Mouse (Mus musculus): ENCODE data around the gene Sigmar1. TPM values are rescaled to one million over a fixed set of nuclear protein-coding genes. Genes with fewer than 3 reads are reported as not detected.
A peak's percentile ranks its signal among the peaks of the same experiment; 100 is the strongest.
"Not testable (repeated sequence)": the region's sequence is repeated elsewhere in the genome, so short reads cannot be mapped to it uniquely, and the experiment has no call there.

Gene Sigmar1
- polyA plus RNA-seq (2014; fragmentation: Nextera tagmentation; extraction: Ambion mirVana): 67.5 and 70.8 TPM in 2 replicates

GRCm38 (mm10) chr4:41755338-41756305 lies at the start of gene Sigmar1:
Gene Sigmar1, minus strand, starts transcription at chr4:41756157.
- H3K36me3 ChIP-seq (ENCODE audit: control insufficient read depth, insufficient read depth, low read length): no peaks in the 10 kb centered on the region
- no peaks in the 10 kb centered on the region for H3K9me3 ChIP-seq (ENCODE audit: control insufficient read depth, low read length)
- DNase-seq (ENCODE audit: low spot score, missing footprints) (peak; percentile 97), ATAC-seq (ENCODE audit: low FRiP score) (peak; percentile 77)
- H3K4me3 ChIP-seq (ENCODE audit: low read depth, low read length): peak within 1 kb of the TSS; percentile 69
- no peaks in the 10 kb centered on the region for H3K27me3 ChIP-seq (ENCODE audit: control insufficient read depth, insufficient read depth, low read length)
- under 1% methylated on average over 57 of the region's 57 CpGs for WGBS
- peak within 1 kb of the TSS; percentile 22; the same call in 1 of the 2 replicates for H3K27ac ChIP-seq (ENCODE audit: low read depth, low read length)
- peaks cover 10% of the 10 kb centered on the region for H3K4me1 ChIP-seq (ENCODE audit: control insufficient read depth, insufficient read depth, low read length)
- peak within 1 kb of the TSS; percentile 99 for H3K4me2 ChIP-seq
- peak within 1 kb of the TSS; percentile 70 for H3K9ac ChIP-seq (ENCODE audit: low read length)

GRCm38 (mm10) chr4:41783197-41783596 lies 27.2 kb upstream of the Sigmar1 start:
- H3K27me3 ChIP-seq (ENCODE audit: control insufficient read depth, insufficient read depth, low read length); H3K36me3 ChIP-seq (ENCODE audit: control insufficient read depth, insufficient read depth, low read length); H3K4me2 ChIP-seq; H3K4me1 ChIP-seq (ENCODE audit: control insufficient read depth, insufficient read depth, low read length); H3K9ac ChIP-seq (ENCODE audit: low read length); H3K9me3 ChIP-seq (ENCODE audit: control insufficient read depth, low read length); H3K27ac ChIP-seq (ENCODE audit: low read depth, low read length); ATAC-seq (ENCODE audit: low FRiP score); H3K4me3 ChIP-seq (ENCODE audit: low read depth, low read length): not testable (repeated sequence)
- peak; percentile 65 for DNase-seq (ENCODE audit: low spot score, missing footprints)
- 27% methylated on average over 3 of the region's 3 CpGs for WGBS

- WGBS: 29% methylated on average over 4 of the region's 4 CpGs
- ATAC-seq (ENCODE audit: low FRiP score): not testable (repeated sequence)
These were observed 26.8 kb upstream of the Sigmar1 start for GRCm38 (mm10) chr4:41782711-41783110.

GRCm38 (mm10) chr4:41781748-41782485 lies 26.0 kb upstream of the Sigmar1 start:
- H3K27ac ChIP-seq (ENCODE audit: low read depth, low read length); H3K9me3 ChIP-seq (ENCODE audit: control insufficient read depth, low read length); H3K4me1 ChIP-seq (ENCODE audit: control insufficient read depth, insufficient read depth, low read length); ATAC-seq (ENCODE audit: low FRiP score); H3K4me2 ChIP-seq; H3K36me3 ChIP-seq (ENCODE audit: control insufficient read depth, insufficient read depth, low read length); H3K4me3 ChIP-seq (ENCODE audit: low read depth, low read length); H3K27me3 ChIP-seq (ENCODE audit: control insufficient read depth, insufficient read depth, low read length): not testable (repeated sequence)
- 15% methylated on average over 16 of the region's 21 CpGs for WGBS
- H3K9ac ChIP-seq (ENCODE audit: low read length): 0 out of 2 replicates have a peak overlapping the region, but pooled peaks have one; percentile 12
- DNase-seq (ENCODE audit: low spot score, missing footprints): peak; percentile 68

More at GRCm38 (mm10) chr4:41782711-41783110, 26.8 kb upstream of the Sigmar1 start:
- H3K27ac ChIP-seq (ENCODE audit: low read depth, low read length); H3K9me3 ChIP-seq (ENCODE audit: control insufficient read depth, low read length); H3K4me2 ChIP-seq; H3K27me3 ChIP-seq (ENCODE audit: control insufficient read depth, insufficient read depth, low read length); H3K4me3 ChIP-seq (ENCODE audit: low read depth, low read length); H3K36me3 ChIP-seq (ENCODE audit: control insufficient read depth, insufficient read depth, low read length); H3K4me1 ChIP-seq (ENCODE audit: control insufficient read depth, insufficient read depth, low read length); H3K9ac ChIP-seq (ENCODE audit: low read length): not testable (repeated sequence)
- DNase-seq (ENCODE audit: low spot score, missing footprints): peak; percentile 89

- not testable (repeated sequence) for ATAC-seq (ENCODE audit: low FRiP score); H3K4me1 ChIP-seq (ENCODE audit: control insufficient read depth, insufficient read depth, low read length); H3K36me3 ChIP-seq (ENCODE audit: control insufficient read depth, insufficient read depth, low read length); H3K9ac ChIP-seq (ENCODE audit: low read length); DNase-seq (ENCODE audit: low spot score, missing footprints); H3K27ac ChIP-seq (ENCODE audit: low read depth, low read length); H3K4me3 ChIP-seq (ENCODE audit: low read depth, low read length); H3K4me2 ChIP-seq; H3K27me3 ChIP-seq (ENCODE audit: control insufficient read depth, insufficient read depth, low read length); H3K9me3 ChIP-seq (ENCODE audit: control insufficient read depth, low read length)
- 14% methylated on average over 4 of the region's 9 CpGs for WGBS
These were observed 25.3 kb upstream of the Sigmar1 start for GRCm38 (mm10) chr4:41781271-41781670.

- not testable (repeated sequence) for H3K36me3 ChIP-seq (ENCODE audit: control insufficient read depth, insufficient read depth, low read length); H3K4me3 ChIP-seq (ENCODE audit: low read depth, low read length); H3K27me3 ChIP-seq (ENCODE audit: control insufficient read depth, insufficient read depth, low read length); H3K4me2 ChIP-seq; H3K9ac ChIP-seq (ENCODE audit: low read length); H3K9me3 ChIP-seq (ENCODE audit: control insufficient read depth, low read length); H3K27ac ChIP-seq (ENCODE audit: low read depth, low read length); H3K4me1 ChIP-seq (ENCODE audit: control insufficient read depth, insufficient read depth, low read length); DNase-seq (ENCODE audit: low spot score, missing footprints); ATAC-seq (ENCODE audit: low FRiP score)
- 84% methylated on average over 1 of the region's 1 CpGs for WGBS
These were observed 19.9 kb upstream of the Sigmar1 start for GRCm38 (mm10) chr4:41775840-41776239.

- not testable (repeated sequence) for H3K36me3 ChIP-seq (ENCODE audit: control insufficient read depth, insufficient read depth, low read length); ATAC-seq (ENCODE audit: low FRiP score); H3K4me1 ChIP-seq (ENCODE audit: control insufficient read depth, insufficient read depth, low read length); H3K9ac ChIP-seq (ENCODE audit: low read length); H3K27me3 ChIP-seq (ENCODE audit: control insufficient read depth, insufficient read depth, low read length); H3K27ac ChIP-seq (ENCODE audit: low read depth, low read length); H3K9me3 ChIP-seq (ENCODE audit: control insufficient read depth, low read length); DNase-seq (ENCODE audit: low spot score, missing footprints)
- peak overlapping the region; percentile 34; the same call in 1 of the 2 replicates for H3K4me3 ChIP-seq (ENCODE audit: low read depth, low read length)
- H3K4me2 ChIP-seq: peak overlapping the region; percentile 37
- 60% methylated on average over 3 of the region's 3 CpGs for whole genome bisulfite sequencing
These were observed 18.5 kb upstream of the Sigmar1 start for GRCm38 (mm10) chr4:41774506-41774905.

GRCm38 (mm10) chr4:41774002-41774401 lies 18.0 kb upstream of the Sigmar1 start, which contains the start of gene Ccl27a:
Gene Ccl27a, minus strand, starts transcription at chr4:41774247.
- DNase-seq (ENCODE audit: low spot score, missing footprints): peak; percentile 97
- not testable (repeated sequence) for H3K36me3 ChIP-seq (ENCODE audit: control insufficient read depth, insufficient read depth, low read length); H3K27me3 ChIP-seq (ENCODE audit: control insufficient read depth, insufficient read depth, low read length); H3K27ac ChIP-seq (ENCODE audit: low read depth, low read length); ATAC-seq (ENCODE audit: low FRiP score); H3K9me3 ChIP-seq (ENCODE audit: control insufficient read depth, low read length); H3K4me1 ChIP-seq (ENCODE audit: control insufficient read depth, insufficient read depth, low read length)
- 0% methylated on average over 12 of the region's 14 CpGs for WGBS
- H3K4me3 ChIP-seq (ENCODE audit: low read depth, low read length): peak within 1 kb of the TSS; percentile 34
- H3K4me2 ChIP-seq: peak within 1 kb of the TSS; percentile 40
- peak within 1 kb of the TSS; percentile 38; the same call in 1 of the 2 replicates for H3K9ac ChIP-seq (ENCODE audit: low read length)
